Mouse (Mus musculus) Patski (cell line): ENCODE measurements around the gene Ampd1. TPM values are rescaled to one million over a fixed set of nuclear protein-coding genes. Genes with fewer than 3 reads are reported as not detected.

Experiments
- ATAC-seq: fragments of 100-300 bp; one replicate; pipeline ENCODE4 v1.8.0; 2021
- CTCF ChIA-PET: fragments of 350-600 bp; sonication (Branson Sonifier 250); formaldehyde crosslinking; loops from one replicate; lab custom pipeline; 2022; ENCODE audit warnings: inconsistent platforms; lab: Charles Lee
- POLR2A ChIA-PET: fragments of 350-600 bp; sonication (Branson Sonifier 250); formaldehyde crosslinking; loops from one replicate; lab custom pipeline; 2022; ENCODE audit warnings: antibody characterized with exemption, inconsistent platforms; lab: Charles Lee
- DNase-seq: peaks from one replicate; pipeline ENCODE4 v3.0.0-alpha.2; 2011; ENCODE audit warnings: low read depth, low spot score
- H3K27me3 ChIP-seq: fragments of 371-371 bp; one replicate; pipeline ENCODE4 v1.5.1; 2021
- CTCF ChIP-seq: fragments of 100-300 bp; IDR thresholded peaks from one replicate; pipeline ENCODE4 v1.5.1; 2021
- in situ Hi-C: fragments of 300-500 bp; cut with MboI; formaldehyde crosslinking; loops from 3 replicates; pipeline ENCODE4 v1.11.1; 2018; ENCODE audit warnings: low pct_unique_long_range_greater_than_20kb, mixed read lengths
- polyA plus RNA-seq: library from polyadenylated mRNA; unstranded; gene quantifications from one replicate; pipeline ENCODE4 v1.2.3, GENCODE M21; 2021

Gene Ampd1
- polyA plus RNA-seq, 1 experiment from 2014 or later: 0.13 TPM

GRCm38 (mm10) chr3:103076476-103076875 lies 2.7 kb downstream of the Ampd1 start:
- CTCF ChIA-PET: no interaction called here
- no peak for DNase-seq
- POLR2A ChIA-PET: no interaction called here
- no peak for ATAC-seq
- TF ChIP-seq CTCF: no peak
- in situ Hi-C loops: no loop called here
- no peaks in the 10 kb centered on the region for H3K27me3 ChIP-seq

DNA sequence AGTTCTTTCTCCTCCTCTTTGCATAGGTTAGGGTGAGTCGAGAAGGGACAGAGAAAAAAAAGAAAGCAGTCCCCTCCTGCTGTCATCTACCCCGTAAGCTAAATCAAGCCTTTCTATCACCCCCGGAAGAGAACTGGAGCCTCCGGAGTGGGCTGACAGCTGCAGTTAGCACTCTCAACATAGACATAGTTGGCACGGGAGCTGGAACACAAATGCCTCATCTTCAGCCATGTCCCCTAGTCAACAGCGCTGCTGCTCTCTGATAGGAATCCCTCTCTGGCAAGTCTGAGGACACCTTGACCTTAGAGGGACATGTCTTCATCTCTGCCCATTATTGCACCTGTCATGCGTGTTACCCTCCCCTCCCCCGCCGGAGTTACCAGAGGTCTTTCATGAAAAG lies 5.5 kb downstream of the Ampd1 start:
- no peak for DNase-seq
- ChIA-PET POLR2A (no interaction called here), CTCF (interaction anchor here (1.2 to 1.6 kb wide), 2 partner anchors 14 to 21 kb away, joined by 4 to 5 read pairs; no protein-coding TSS in a partner anchor)
- in situ Hi-C loops: no loop called here
- H3K27me3 ChIP-seq: no peaks in the 10 kb centered on the region
- TF ChIP-seq CTCF: no peak
- no peak for ATAC-seq

DNA sequence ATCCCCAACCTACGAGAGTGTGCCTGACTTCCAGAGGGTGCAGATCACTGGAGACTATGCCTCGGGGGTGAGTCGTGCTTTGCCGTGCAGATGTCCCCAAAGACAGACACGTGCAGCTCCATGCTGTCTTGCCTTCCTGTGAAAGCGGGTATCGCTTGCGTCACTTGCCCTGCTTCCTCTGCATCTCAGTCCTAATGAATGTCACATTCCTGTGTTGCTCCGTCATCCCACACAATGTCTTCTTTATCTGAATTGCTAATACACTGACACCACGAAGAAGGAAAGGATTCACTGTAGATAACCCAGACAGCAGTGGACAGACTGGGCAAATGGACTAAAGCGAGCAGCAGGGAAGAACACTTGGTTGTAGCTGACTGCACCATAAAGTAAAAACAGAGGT lies 7.2 kb downstream of the Ampd1 start:
- in situ Hi-C loops: no loop called here
- ATAC-seq: no peak
- no peaks in the 10 kb centered on the region for H3K27me3 ChIP-seq
- DNase-seq: no peak
- TF ChIP-seq CTCF: no peak
- POLR2A ChIA-PET: no interaction called here
- CTCF ChIA-PET: interaction anchor here (1.3 kb wide), 2 partner anchors 8 to 15 kb away, joined by 3 read pairs; no protein-coding TSS in a partner anchor

DNA sequence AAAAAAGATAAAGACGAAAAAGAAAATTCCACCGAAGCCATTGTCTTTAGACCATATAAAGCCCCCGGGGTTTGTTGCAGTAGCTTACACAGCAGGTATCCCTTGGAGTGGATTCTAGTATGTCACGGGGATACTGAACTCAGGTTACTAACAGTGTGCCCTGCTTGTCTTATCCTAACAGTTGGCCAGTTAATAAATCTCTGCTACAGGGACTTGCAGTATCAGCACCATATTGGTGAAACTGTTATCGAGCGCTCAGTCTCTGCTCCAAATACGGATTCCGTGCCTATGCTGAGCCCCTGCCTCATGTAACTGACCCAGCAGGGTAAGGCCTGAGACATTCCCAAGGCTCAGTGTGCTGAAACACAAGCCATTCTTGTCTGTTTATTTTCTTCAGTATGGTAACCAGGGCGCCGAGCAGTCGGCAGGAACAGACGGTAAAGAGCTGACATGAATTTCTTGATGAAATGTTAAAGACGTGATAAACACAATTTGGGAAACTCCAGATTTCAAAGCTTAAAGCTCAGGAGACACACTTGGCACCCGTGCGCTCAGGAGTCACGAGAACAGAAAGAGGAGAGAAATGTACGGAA lies 8.1 kb downstream of the Ampd1 start:
- H3K27me3 ChIP-seq: no peaks in the 10 kb centered on the region
- in situ Hi-C loops: no loop called here
- no peak for TF ChIP-seq CTCF
- ATAC-seq: no peak
- ChIA-PET POLR2A (interaction anchor here (1.5 kb wide), 1 partner anchor 11 kb away, joined by 3 read pairs; no protein-coding TSS in a partner anchor), CTCF (interaction anchor here (1.9 to 2.5 kb wide), 2 partner anchors 10 to 19 kb away, joined by 7 to 11 read pairs; partner anchors contain the start of gene Dennd2c)
- no peak for DNase-seq

DNA sequence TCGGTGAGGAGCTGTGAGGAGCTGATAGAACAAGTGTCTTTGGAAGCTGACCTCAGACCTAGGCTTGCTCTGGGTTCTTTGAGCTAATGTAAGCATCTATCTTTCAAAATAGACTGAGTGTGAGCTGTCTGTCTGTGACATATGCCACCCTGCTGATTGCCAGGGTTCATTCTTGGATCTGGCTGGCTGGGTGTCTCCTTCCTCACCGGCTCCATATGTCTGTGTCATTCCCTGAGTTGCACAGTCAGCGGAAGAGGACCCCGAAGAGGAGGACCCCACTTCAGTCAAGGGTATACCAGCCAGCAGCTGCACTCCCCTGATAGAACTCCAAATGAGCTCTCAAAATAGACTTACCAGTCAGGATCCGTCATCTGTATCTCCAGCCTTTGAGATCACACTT lies 8.9 kb downstream of the Ampd1 start:
- in situ Hi-C loops: no loop called here

GRCm38 (mm10) chr3:103085986-103086385 lies 12.2 kb downstream of the Ampd1 start:
- CTCF ChIA-PET: interaction anchor here (0.7 kb wide), 1 partner anchor 205 kb away, joined by 3 read pairs; no protein-coding TSS in a partner anchor
- DNase-seq (no peak), ATAC-seq (no peak)
- no peak for TF ChIP-seq CTCF
- POLR2A ChIA-PET: no interaction called here
- in situ Hi-C loops: no loop called here
- peaks cover 8% of the 10 kb centered on the region for H3K27me3 ChIP-seq

More for the DNA sequence above, 8.9 kb downstream of the Ampd1 start:
- peaks cover 5% of the 10 kb centered on the region for H3K27me3 ChIP-seq
- POLR2A ChIA-PET: interaction anchor here (0.6 to 1.5 kb wide), 2 partner anchors 10 to 150 kb away, joined by 3 read pairs; no protein-coding TSS in a partner anchor
- TF ChIP-seq CTCF: no peak
- DNase-seq (no peak), ATAC-seq (no peak)
- CTCF ChIA-PET: interaction anchor here (0.9 to 2.5 kb wide), 4 partner anchors 9 to 19 kb away, joined by 3 to 11 read pairs (median 5); partner anchors contain the start of gene Dennd2c

DNA sequence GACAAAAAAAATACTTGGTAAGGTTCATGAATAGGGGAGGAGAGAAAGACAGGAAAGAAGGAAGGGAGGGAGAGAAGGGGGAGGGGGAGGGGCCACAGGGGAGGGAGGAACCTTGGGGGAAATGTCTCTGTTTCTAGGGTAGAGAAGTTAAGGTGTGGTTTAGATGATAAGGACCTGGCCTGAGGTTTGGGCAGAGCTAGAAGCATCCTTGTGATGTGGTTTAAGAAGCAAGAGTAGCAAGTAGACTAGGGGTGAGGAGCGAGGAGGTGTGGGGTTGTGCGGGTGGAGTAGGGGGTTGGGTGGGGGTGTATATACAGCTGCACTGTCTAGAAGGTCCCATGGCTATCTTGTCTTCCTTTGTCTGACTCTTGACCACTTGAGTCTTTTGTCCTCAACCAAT lies 17.9 kb downstream of the Ampd1 start:
- ATAC-seq (no peak), DNase-seq (no peak)
- CTCF ChIA-PET: interaction anchor here (1.3 to 2.0 kb wide), 3 partner anchors 9 to 20 kb away, joined by 3 to 7 read pairs (median 6); partner anchors contain the start of gene Dennd2c
- peaks cover 8% of the 10 kb centered on the region for H3K27me3 ChIP-seq
- in situ Hi-C loops: no loop called here
- POLR2A ChIA-PET: no interaction called here
- no peak for TF ChIP-seq CTCF

DNA sequence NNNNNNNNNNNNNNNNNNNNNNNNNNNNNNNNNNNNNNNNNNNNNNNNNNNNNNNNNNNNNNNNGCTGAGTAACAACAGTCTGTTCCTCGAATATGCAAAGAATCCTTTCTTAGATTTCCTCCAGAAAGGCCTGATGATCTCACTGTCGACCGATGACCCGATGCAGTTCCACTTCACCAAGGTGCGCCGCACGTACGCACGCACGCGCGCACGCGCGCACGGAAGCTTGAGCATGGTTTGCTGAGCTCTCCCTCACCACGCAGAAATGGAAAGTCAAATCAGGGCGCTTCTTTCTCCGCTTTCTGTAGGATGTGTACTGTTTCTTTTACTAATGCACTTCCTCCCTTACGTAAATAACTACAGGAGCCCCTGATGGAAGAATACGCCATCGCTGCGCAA lies 24.8 kb downstream of the Ampd1 start:
- POLR2A ChIA-PET: interaction anchor here (0.5 kb wide), 1 partner anchor 25 kb away, joined by 3 read pairs; no protein-coding TSS in a partner anchor
- H3K27me3 ChIP-seq: no peaks in the 10 kb centered on the region
- no peak for TF ChIP-seq CTCF
- in situ Hi-C loops: no loop called here
- DNase-seq (no peak), ATAC-seq (no peak)
- CTCF ChIA-PET: no interaction called here

- CTCF ChIA-PET: interaction anchor here (0.9 to 1.6 kb wide), 4 partner anchors 9 to 31 kb away, joined by 3 to 5 read pairs (median 4); no protein-coding TSS in a partner anchor
- no peak for ATAC-seq
- POLR2A ChIA-PET: no interaction called here
- no peak for DNase-seq
- in situ Hi-C loops: no loop called here
- no peaks in the 10 kb centered on the region for H3K27me3 ChIP-seq
- TF ChIP-seq CTCF: peak; percentile 65
These were observed 25.9 kb downstream of the Ampd1 start for GRCm38 (mm10) chr3:103099667-103100066.

GRCm38 (mm10) chr3:103100735-103101134 lies 26.9 kb downstream of the Ampd1 start:
- no peaks in the 10 kb centered on the region for H3K27me3 ChIP-seq
- DNase-seq (no peak), ATAC-seq (no peak)
- POLR2A ChIA-PET: no interaction called here
- CTCF ChIA-PET: interaction anchor here (1.0 to 2.8 kb wide), 13 partner anchors 8 to 178 kb away, joined by 3 to 11 read pairs (median 5); partner anchors contain the start of gene Trim33
- in situ Hi-C loops: no loop called here
- no peak for TF ChIP-seq CTCF

DNA sequence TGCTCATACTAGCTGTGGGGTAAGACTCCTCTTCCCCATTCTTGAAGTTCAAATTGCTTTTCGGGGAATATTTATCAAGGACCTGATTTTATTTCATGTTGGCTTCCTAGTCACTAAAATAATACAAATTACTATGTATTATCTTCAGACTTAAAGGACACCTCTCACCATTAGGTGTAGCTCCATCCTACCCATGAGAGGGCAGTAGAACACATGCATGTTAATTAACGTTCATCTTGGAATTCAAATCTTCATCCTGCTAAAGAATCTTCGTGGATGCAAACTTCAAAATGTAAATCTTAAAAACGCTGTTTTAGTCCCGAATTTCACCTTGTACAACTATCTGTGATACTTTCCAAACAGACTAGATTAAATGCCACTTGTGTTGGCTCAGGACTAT lies 27.4 kb downstream of the Ampd1 start:
- no peak for TF ChIP-seq CTCF
- DNase-seq (no peak), ATAC-seq (no peak)
- no peaks in the 10 kb centered on the region for H3K27me3 ChIP-seq
- POLR2A ChIA-PET: no interaction called here
- in situ Hi-C loops: no loop called here
- CTCF ChIA-PET: interaction anchor here (1.1 to 2.8 kb wide), 13 partner anchors 9 to 178 kb away, joined by 3 to 11 read pairs (median 5); partner anchors contain the start of gene Trim33
